Mouse (Mus musculus): Measurements from ENCODE around the gene Kbtbd13.
A peak's percentile ranks its signal among the peaks of the same experiment; 100 is the strongest.

Gene Kbtbd13

GRCm38 (mm10) chr9:65394360-65394759, 2.9 kb upstream of the Kbtbd13 start:
- no peak for DNase-seq (ENCODE audit: low read depth, low spot score)

- DNase-seq (ENCODE audit: low read depth, low spot score): no peak
Measured at GRCm38 (mm10) chr9:65393606-65394005, 2.2 kb upstream of the Kbtbd13 start.

- DNase-seq (ENCODE audit: low read depth, low spot score): peak; percentile 78
Measured at GRCm38 (mm10) chr9:65392638-65393364, 1.3 kb upstream of the Kbtbd13 start.

- DNase-seq (ENCODE audit: low read depth, low spot score): no peak
Measured at GRCm38 (mm10) chr9:65390752-65391612, 470 bp downstream of the Kbtbd13 start.

- no peak for DNase-seq (ENCODE audit: low read depth, low spot score)
Measured at GRCm38 (mm10) chr9:65386373-65387140, 4.9 kb downstream of the Kbtbd13 start.

- DNase-seq (ENCODE audit: low read depth, low spot score): no peak
Measured at GRCm38 (mm10) chr9:65384276-65384675, 7.2 kb downstream of the Kbtbd13 start.

GRCm38 (mm10) chr9:65382751-65383097, 8.7 kb downstream of the Kbtbd13 start:
- no peak for DNase-seq (ENCODE audit: low read depth, low spot score)

GRCm38 (mm10) chr9:65382031-65382750, 9.3 kb downstream of the Kbtbd13 start:
- no peak for DNase-seq (ENCODE audit: low read depth, low spot score)

GRCm38 (mm10) chr9:65381017-65381590, 10.3 kb downstream of the Kbtbd13 start:
- DNase-seq (ENCODE audit: low read depth, low spot score): no peak

- no peak for DNase-seq (ENCODE audit: low read depth, low spot score)
Measured at GRCm38 (mm10) chr9:65375163-65375934, 16.1 kb downstream of the Kbtbd13 start.

- no peak for DNase-seq (ENCODE audit: low read depth, low spot score)
Measured at GRCm38 (mm10) chr9:65374468-65375162, 16.8 kb downstream of the Kbtbd13 start.

GRCm38 (mm10) chr9:65372449-65372848, 19.0 kb downstream of the Kbtbd13 start:
- DNase-seq (ENCODE audit: low read depth, low spot score): peak; percentile 61

GRCm38 (mm10) chr9:65371756-65372155, 19.7 kb downstream of the Kbtbd13 start:
- DNase-seq (ENCODE audit: low read depth, low spot score): no peak

GRCm38 (mm10) chr9:65365721-65366120, 25.7 kb downstream of the Kbtbd13 start:
- DNase-seq (ENCODE audit: low read depth, low spot score): no peak

- no peak for DNase-seq (ENCODE audit: low read depth, low spot score)
Measured at GRCm38 (mm10) chr9:65363684-65364083, 27.8 kb downstream of the Kbtbd13 start.

GRCm38 (mm10) chr9:65360641-65361448, 30.6 kb downstream of the Kbtbd13 start, which contains the start of gene Ubap1l:
Ubap1l (plus strand) TSS chr9:65361041.
- no peak for DNase-seq (ENCODE audit: low read depth, low spot score)

- DNase-seq (ENCODE audit: low read depth, low spot score): no peak
Measured at GRCm38 (mm10) chr9:65358956-65359480, 32.4 kb downstream of the Kbtbd13 start.

- no peak for DNase-seq (ENCODE audit: low read depth, low spot score)
Measured at GRCm38 (mm10) chr9:65356971-65357370, 34.5 kb downstream of the Kbtbd13 start.

Measured in 3T3-L1 (cell line).